In the genomic region with DNA sequence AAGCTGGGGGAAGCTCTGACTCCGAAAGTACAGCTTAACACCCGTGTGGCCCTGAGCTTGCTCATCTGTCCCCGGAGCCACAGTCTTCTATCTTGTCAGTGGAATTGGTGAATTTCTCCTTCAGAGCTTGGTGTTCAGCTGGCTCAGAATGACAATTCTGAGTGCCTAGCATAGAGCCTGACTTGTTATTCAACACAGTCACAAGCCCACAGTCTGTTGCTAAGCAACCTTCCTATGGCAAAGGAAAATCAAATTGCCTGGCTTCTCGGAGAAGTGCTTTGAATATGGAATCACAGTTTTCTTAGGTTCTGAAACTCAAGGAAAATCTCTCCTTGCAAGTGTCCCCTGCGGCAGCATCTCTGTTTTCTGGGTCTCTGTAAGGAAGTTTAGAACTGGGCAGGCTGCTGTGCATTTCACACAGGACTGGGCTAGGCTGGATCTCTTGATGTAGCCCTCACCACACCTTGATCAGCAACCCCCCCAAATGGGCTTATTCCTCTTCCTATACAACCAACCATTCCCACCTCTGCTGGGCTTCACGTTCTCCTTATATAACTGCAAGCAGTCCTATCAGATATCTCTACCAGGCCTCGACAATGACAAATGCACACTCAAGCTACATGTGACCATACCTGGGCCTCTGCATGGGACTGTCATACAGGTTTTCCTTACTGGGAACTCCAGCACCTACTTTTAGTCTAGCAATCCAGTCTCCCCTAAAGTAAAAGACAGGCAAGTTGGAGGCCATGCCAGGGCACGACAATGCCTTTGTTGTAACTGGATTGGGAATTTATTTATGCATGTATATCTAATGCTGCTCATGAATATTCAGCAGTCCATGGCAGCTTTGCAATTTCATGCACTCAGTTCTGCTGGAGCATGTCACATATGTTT, we compare ENCODE assay signal across 13 mouse cellular contexts.
A peak's percentile ranks its signal among the peaks of the same experiment; 100 is the strongest.
DNase-seq lines count a peak whose midpoint lies in the region; ATAC-seq and TF ChIP-seq lines count a peak whose summit lies in the region.
"Had no signal": no experiment of that assay in that cellular context is flagged by ENCODE, and none has a peak within 500 bp of the region (broad histone marks: within the 10 kb centered on the region; RNA-seq: fewer than 3 reads in every experiment).

No protein-coding gene starts in this region.

- peak; percentile 17 for DNase-seq in R1 (ENCODE audit: low read depth, low spot score)
- DNase-seq in brain, embryonic 14.5 days (ENCODE audit: low read depth) = peak; percentile 90
- no peak for DNase-seq in kidney, adult 18-20 months
- no peak for DNase-seq in kidney, adult 8-10 months
- DNase-seq: adrenal gland, postnatal 10 days; cerebellum, postnatal 10 days; kidney, postnatal 36 days; liver, postnatal 0 days; thymus, postnatal 4 days had no signal

- H3K9me3 ChIP-seq in hindbrain, embryonic 12.5 days (replicated peaks) = no peaks in the 10 kb centered on the region
- no peaks in the 10 kb centered on the region for H3K9me3 ChIP-seq in midbrain, embryonic 12.5 days
- H3K9me3 ChIP-seq: G1E had no signal

- peaks cover 14% of the 10 kb centered on the region for H3K4me1 ChIP-seq in hindbrain, embryonic 12.5 days
- H3K4me1 ChIP-seq in midbrain, embryonic 12.5 days = peaks cover 20% of the 10 kb centered on the region

- H3K9ac ChIP-seq in hindbrain, embryonic 12.5 days = no peak overlapping the region
- no peak overlapping the region for H3K9ac ChIP-seq in midbrain, embryonic 12.5 days (replicated peaks)
- H3K9ac ChIP-seq: liver, postnatal 0 days had no signal

- no peak overlapping the region for H3K4me3 ChIP-seq in hindbrain, embryonic 12.5 days
- H3K4me3 ChIP-seq in midbrain, embryonic 12.5 days = no peak overlapping the region

- no peak for TF ChIP-seq CTCF in brain, embryonic 14.5 days (IDR thresholded peaks at IDR 0.05; ENCODE audit: borderline replicate concordance, extremely low read depth, insufficient read depth, insufficient read length)

- peak overlapping the region; percentile 9; the same call in 1 of the 2 replicates for H3K4me2 ChIP-seq in hindbrain, embryonic 12.5 days (replicated peaks)
- peak overlapping the region; percentile 27 for H3K4me2 ChIP-seq in midbrain, embryonic 12.5 days (replicated peaks)

- ATAC-seq in hindbrain, embryonic 12.5 days (ENCODE audit: low FRiP score) = peak; percentile 74
- peak; percentile 83 for ATAC-seq in midbrain, embryonic 12.5 days (ENCODE audit: low FRiP score, low read depth)
- no peak for ATAC-seq in cerebellum, adult (ENCODE audit: insufficient number of reproducible peaks, low FRiP score, low TSS enrichment)
- ATAC-seq: liver, postnatal 0 days had no signal

- peak overlapping the region; percentile 26; the same call in 1 of the 2 replicates for H3K27ac ChIP-seq in hindbrain, embryonic 12.5 days
- H3K27ac ChIP-seq in midbrain, embryonic 12.5 days (replicated peaks) = peak overlapping the region; percentile 60

- no peaks in the 10 kb centered on the region; the same call in 1 of the 2 replicates for H3K27me3 ChIP-seq in hindbrain, embryonic 12.5 days
- 0 out of 2 replicates have a peak, but pooled peaks cover 4% of the 10 kb centered on the region for H3K27me3 ChIP-seq in midbrain, embryonic 12.5 days

- TF ChIP-seq POLR2A in brain, embryonic 14.5 days (IDR thresholded peaks at IDR 0.05; ENCODE audit: borderline replicate concordance, extremely low read depth, insufficient read depth, insufficient read length, poor library complexity, severe bottlenecking) = no peak

- WGBS in hindbrain, embryonic 12.5 days = 43% methylated on average over 8 of the region's 8 CpGs
- WGBS in midbrain, embryonic 12.5 days = 40% methylated on average over 8 of the region's 8 CpGs

- no peaks in the 10 kb centered on the region for H3K36me3 ChIP-seq in hindbrain, embryonic 12.5 days
- no peaks in the 10 kb centered on the region for H3K36me3 ChIP-seq in midbrain, embryonic 12.5 days
- H3K36me3 ChIP-seq: G1E had no signal

Comparison
In these comparisons a context has a peak if more than half of its experiments do, and no peak if none do; other contexts are left out.
1. DNase-seq: peak in R1 (single experiment) and brain, embryonic 14.5 days (single experiment); none in kidney, adult 18-20 months (single experiment) and kidney, adult 8-10 months (0 of 2).